Mouse (Mus musculus) retina, postnatal 7 days (tissue): ENCODE measurements around the gene Tmem63b.

Source experiments
- DNase-seq: peaks from one replicate; pipeline ENCODE4 v3.0.0-alpha.2; 2012; ENCODE audit warnings: low read depth, low spot score

Gene Tmem63b

GRCm38 (mm10) chr17:45672598-45672997 lies 14.1 kb downstream of the Tmem63b start:
- no peak for DNase-seq

- no peak for DNase-seq
Observed at GRCm38 (mm10) chr17:45671821-45672220, 14.9 kb downstream of the Tmem63b start.

DNA sequence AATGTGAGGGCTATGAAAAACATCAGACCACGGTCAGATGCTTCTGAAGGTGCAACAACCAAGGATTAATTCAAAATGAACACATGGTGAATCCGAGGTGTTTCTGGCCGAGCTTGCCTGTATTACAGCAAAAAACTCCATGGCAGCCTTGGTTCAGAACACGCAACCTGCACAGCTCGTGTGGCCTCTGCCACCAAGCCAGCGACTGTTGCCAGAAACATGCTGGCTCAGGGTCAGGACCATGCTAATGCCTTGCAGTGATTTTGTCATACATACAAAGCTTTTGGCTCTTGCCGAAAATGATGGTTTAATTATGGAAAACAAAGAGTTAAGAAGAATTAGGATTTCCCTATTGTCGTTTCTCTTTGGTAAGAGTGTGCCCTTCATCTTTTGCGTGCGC lies 18.7 kb downstream of the Tmem63b start:
- no peak for DNase-seq

DNA sequence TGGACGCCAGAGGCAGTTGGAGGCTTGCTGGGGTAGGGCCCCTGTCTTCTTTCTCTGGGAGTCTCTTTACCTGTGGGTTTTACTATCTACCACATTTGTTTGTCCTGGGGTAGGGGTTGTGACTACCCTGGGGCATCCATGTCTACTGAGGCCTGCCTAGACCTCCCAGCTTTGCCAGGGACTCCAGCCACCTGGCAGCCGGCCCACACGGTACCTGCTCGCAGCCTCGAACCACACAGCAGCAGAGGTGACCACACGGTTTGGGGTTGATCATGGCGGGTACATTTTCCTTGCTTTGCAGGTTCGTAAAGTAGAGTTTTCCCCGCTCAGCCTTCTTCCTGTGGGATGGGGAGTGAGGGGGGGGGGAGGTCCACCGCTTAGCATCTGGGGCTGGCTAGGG lies 19.2 kb downstream of the Tmem63b start:
- DNase-seq = no peak

GRCm38 (mm10) chr17:45666091-45666490 lies 20.6 kb downstream of the Tmem63b start:
- no peak for DNase-seq

DNA sequence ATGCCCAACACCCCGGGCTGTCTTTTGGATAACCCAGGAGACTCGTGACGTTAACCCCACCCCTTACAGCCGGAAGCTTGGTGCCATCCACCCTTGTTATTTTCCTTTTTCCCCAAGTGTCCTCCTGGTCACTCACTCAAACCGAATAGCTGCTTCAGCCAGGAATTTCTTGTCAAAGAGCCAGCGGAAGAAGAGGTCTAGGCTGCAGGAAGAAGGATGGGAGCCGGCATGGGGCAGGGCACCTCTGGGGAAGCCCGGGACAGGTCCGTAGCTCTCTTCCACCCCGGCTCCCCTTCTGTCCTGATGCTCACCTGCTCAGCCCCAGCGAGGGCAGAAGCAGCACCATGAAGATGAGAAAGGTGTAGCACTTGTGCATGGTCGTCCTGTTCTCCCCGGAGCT lies 22.1 kb downstream of the Tmem63b start:
- no peak for DNase-seq

DNA sequence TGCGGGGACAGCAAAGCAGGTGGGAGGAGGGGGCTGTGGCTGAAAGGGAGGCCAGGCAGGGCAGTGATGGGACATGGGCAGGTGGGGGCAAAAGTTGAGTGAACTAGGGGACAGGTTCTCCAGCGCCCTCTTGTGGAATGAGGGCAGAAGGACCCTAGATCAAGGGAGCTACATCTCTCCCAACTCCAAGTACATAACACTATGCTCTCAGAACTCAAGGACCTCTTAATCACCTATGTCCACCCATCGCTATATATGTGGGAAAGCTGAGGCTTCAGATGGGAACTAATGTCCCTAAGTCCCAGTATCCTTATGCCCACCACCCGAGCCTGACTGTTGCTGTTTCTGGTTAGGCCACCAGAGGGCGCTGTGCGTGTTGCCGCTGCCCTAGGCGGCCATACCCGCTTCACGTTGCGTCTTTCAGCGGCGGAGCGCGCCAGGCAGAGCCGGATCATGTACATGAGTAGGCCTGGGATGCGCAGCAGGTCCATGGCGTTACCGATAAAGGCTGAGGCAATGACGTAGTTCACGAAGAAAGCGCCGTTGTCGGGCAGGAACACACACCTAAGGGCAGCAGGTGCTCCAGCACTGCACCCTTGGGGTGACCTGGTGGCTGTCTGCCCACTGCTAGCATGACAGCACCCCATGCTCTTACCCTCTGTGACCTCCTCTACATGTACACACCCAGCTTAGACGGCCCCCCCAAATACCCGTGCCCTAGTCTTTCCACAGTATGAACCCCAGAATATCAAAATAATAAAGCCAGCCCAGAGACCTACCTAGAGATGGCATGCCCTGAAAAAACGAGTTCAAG lies 23.4 kb downstream of the Tmem63b start:
- DNase-seq = peak; percentile 72

DNA sequence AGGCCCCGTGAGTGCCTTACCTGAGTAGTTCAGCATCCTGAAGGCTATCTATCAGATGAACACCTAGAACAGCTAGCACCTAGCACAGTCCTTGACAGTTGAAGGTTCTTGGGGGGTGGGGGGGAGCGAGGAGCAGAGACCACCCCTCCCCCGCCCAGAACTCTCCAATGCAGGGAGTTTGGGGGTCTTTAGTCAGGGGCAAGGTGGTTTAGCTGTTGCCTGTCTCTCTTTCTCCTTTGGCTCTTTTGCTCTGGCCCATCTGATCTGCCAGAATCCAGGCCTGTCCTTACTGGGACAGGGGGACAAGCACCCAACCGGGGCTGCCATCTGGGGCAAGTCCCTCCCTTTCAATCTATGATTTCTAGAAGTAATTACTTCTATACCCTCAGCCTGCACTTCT lies 27.5 kb downstream of the Tmem63b start, which contains the start of gene Capn11:
Gene Capn11 (minus strand): TSS at position 101 of the 400 bp plus-strand sequence.
- no peak for DNase-seq

DNA sequence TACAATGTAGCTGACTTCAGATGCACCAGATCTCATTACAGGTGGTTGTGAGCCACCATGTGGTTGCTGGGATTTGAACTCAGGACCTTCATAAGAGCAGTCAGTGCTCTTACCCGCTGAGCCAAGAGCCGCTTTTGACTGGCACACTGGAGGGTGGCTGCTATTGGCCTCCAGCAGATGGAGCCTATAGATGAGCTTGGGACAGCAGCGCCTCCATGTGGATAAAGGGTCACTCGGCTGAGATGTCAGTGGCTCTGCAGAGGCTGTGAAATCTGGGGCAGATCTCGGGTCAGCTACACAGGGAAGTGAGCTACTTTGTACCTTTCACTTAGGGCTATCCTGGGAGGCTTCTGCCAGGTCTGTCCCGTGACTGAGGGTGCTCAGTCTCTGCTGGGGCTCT lies 30.9 kb downstream of the Tmem63b start:
- no peak for DNase-seq

DNA sequence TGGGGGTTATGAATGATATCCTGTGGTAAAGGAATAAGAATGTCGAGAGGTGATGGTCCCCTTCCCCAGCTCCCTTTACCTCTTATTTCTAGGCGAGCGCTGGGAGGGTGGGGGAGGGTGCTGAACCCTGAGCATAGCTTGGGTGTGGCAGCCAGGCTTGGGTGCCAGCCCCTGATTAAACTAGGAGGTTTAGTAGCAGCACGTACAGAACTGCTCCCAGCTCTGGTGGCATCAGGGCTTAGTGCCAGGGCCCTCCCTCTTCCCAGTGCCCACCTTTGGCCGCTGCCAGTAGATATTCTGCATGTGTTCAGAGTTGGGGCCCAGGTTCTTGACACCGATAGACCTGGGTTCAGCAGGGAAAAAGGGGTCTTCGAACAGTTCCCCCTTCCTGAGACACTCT lies 33.5 kb downstream of the Tmem63b start:
- DNase-seq = no peak

GRCm38 (mm10) chr17:45644185-45644584 lies 42.5 kb downstream of the Tmem63b start:
- DNase-seq = no peak

DNA sequence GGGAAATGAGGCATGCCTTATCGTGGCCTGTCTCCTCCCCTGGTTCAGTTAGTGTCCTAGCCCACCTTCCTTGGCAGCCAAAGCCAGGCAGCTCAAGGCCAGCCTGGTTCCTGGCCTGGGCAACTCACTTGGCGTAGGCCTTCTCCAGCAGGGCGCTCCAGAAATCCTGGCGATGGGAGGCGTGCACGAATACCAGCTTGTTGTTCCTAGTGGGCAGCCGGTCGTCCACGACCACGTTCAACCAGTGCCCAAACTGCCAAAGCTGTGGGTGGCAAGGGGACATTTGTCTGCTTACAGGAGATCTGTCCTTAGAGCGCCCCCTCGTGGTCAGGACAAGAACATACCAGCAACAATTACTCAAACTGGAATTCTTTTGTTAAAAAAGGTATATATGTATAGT lies 44.0 kb downstream of the Tmem63b start:
- DNase-seq = peak; percentile 51

GRCm38 (mm10) chr17:45641981-45642380 lies 44.7 kb downstream of the Tmem63b start:
- no peak for DNase-seq

- DNase-seq = no peak
Observed at GRCm38 (mm10) chr17:45638596-45639295, 48.0 kb downstream of the Tmem63b start.

DNA sequence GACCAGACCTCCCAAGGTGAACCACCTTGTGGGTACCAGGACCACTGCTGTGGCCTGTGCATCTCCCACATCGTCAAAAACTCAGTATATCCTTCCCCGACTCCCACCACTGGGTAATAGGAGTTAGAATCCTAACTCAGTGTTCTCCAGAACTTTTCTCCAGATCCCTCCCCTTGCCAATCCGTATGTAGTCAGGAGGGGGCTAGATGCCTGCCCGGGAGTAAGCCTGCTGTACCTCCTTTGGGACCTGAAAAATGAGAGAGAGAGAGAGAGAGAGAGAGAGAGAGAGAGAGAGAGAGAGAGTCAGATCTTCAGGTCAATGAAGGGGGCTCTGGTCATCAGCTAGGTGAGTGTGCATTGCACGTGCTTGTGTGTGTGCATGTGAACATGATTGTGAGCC lies 52.7 kb downstream of the Tmem63b start:
- no peak for DNase-seq

DNA sequence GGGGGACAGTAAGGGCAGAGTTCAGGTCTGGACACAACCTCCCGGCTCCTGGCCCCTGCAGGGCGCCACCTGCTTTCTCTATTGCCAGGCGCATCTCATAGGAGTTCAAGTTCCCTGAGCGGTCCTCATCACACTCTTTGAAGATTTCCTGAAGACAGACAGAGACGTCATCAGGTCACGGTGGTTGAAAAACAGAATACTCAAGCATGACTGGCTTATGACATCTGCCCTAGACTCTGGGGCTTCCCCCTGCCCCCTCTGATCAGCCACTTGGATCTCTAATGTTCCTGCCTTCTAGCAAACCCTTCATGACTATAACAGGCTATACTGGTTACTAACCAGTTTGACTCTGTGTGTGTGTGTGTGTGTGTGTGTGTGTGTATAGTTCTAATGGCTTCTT lies 54.8 kb downstream of the Tmem63b start:
- DNase-seq = no peak

GRCm38 (mm10) chr17:45630992-45631391 lies 55.7 kb downstream of the Tmem63b start:
- no peak for DNase-seq

DNA sequence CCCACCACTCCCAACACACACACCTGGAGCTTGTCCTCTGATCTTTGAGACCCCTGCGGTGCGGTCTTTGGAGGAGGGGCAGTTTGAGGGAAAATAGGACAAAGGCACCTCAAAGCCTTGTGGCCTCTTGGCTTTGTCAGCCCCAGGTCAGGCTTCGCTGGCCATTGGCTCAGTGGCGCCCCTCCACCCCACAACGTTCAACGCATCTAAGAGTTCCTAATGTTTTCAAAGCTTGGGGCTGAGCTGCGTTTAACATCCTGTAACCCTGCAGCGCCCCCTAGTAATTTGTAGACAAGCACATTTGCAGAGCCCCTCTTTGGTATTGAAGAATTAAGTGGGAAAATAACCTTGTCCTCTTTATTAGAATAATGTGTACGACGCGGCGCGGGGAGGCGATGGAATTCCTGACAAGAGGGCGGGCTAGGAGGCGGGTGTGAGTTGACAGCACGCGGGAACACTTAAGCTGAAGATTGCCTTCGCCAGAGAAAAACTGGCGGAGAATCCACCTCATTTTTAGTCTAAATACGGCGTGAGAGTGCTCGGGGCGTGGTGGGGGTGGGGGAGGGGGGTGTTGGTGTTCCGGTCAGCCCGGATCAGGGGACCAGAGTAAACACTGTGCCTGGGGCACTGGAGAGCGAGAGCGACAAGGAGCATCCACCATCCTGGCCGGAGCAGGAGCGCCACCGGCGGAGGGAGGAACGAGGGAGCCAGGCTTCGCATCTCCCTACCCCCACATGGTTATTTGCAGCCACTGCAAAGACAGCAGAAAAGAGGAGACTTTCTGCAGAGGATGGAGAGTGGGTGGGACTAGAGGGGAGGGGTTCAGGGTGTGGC lies 56.6 kb downstream of the Tmem63b start:
- DNase-seq = peak; percentile 52

DNA sequence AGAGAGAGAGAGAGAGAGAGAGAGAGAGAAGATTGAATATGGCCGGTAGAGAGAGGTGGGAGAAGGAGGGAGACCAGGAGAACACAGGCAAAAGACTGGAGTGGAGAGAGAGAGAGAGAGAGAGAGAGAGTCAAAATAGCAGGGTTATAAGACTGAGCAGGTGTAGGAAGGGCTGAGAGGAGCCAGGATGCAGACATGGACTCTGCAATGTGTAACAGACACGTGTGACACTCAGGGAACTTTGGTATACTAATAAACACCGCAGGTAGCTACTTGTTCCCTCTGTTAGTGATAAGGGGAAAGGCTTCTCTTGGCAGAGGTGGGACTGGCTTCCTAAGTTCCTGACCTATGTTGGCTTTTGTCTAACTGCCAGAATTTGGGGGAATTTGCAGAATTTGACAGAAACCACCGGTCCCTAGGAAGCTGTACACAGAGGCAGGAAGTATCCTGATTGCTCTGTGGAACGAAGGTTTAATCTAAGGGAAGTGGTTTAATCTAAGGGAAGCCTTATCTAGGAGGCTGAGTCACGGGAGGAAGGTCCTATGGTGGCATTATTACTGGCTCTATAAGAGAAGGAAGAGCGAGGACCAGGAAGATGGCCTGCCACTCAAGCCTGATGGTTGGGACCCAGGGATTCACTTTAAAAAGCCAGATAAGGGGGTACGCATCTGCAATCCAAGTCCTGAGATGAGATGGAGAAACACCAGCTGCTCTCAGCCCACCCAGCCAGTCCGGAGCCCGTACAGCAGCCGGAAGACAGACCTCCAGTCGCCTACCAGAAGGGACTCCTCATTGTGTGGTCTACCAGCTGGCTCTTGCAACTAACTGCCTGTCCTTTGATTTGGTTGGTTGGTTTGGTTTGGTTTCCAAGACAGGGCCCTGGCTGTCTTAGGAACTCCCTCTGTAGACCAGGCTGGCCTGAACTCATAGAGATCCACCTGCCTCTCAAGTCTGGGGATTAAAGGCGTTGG lies 57.5 kb downstream of the Tmem63b start:
- no peak for DNase-seq

DNA sequence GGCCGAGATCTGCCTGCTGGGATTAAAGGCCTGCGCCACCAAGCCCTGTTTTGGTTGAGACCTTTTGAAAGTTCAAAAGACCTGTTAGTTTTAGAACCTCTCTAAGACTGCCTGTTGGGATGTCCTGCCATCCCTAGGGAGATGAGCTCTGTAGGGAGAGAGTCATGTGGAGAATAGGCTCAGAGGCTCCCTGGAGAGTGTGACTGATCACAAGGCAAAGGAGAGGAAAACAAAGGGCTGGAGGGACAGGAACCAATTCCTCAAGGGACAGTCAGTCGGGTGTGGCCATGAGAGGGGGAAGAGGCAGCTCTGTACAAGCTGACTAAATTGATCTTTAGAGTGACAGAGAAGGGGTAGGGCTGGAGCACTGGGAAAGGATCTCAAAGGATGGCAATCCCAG lies 58.5 kb downstream of the Tmem63b start:
- DNase-seq = no peak

- peak; percentile 82 for DNase-seq
Observed at GRCm38 (mm10) chr17:45626577-45627134, 60.0 kb downstream of the Tmem63b start.
